Mouse (Mus musculus): ENCODE results near the gene Actc1. TPM values are rescaled to one million over a fixed set of nuclear protein-coding genes. Genes with fewer than 3 reads are reported as not detected.

Gene Actc1
- total RNA-seq (2023): not detected

DNA sequence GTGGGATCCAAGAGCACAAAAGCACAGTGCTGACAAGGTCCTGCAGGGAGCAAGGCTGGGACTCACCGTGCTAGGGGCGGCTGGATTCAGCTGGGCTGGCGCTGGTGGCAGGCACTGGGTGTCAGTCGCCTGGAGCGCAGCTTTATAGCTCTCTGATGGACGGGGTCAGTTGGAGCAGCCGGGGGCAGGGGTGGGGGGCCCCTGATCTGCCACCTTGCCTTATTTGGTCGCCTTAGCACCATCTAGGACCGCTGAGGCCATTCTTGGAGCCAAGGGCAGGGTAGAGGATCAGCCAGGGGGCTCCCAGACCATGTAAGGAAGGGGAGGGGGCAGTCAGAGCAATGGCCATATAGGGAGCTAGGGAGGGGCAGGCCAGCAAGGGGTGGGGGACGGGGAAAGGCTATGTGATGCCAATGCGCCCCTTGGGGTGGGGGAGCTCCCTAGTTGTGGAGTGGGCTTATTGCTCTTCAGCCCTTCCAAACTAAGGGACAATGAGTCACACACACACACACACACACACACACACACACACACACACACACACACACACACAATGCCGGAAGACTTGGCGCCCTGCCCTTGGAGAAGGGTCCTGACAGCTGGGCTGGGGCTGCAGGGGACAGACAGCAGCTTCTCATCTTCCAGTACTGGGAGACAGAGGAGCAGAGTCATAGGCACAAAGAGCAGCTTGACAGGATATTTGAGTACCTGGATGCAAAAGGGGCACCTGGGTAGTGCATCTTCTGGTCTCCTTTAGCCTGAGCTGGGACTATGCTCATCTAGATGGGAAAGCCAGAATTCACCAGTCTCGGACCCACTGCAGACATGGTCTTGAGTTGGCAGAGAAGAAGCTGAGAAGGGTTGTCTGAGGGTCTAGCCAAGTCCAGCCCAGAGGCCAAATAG lies at the start of gene Actc1:
Actc1 (minus strand) TSS at position 853 of the 903 bp plus-strand sequence.

DNA sequence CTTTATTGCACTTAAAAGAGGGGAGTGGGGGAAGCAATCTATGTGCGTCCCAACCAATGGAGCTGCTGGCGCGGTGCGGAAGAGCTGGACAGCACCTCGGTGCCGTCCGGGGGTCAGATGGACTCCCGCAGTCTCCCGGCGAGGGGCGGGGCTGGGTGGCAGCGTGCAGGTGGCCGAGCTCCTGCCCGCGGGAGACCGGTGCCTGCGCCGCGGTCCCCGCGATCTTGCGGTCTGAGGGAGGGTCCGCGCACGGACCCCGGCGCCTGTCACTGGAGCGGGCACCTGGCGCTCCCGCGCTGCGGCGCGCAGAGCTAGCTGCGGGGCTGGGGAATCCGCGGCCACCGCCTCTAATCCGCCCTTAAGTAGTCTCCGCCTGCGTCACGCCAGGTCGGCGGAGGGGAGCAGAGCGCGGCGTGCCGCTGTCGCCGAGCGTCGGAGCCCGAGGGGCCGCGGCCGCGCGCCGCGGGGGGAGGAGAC lies 40.0 kb downstream of the Actc1 start, which contains the start of gene Gjd2:
Gjd2 (minus strand) TSS at position 325 of the 477 bp plus-strand sequence.

Other genes starting within 250 kb of the Actc1 start
- 10 to 100 TPM; 16.0 to 17.2 TPM for gene Scg5, start 224.4 kb downstream of the Actc1 start, total RNA-seq (2023)
- 1 to 10 TPM; 4.9 to 5.6 TPM for gene Arhgap11a, start 204.9 kb downstream of the Actc1 start, total RNA-seq (2023)
- not detected for gene Gjd2, start 39.9 kb downstream of the Actc1 start, total RNA-seq (2023)
- 100 to 1,000 TPM; 102 to 109 TPM for gene Aqr, start 133.5 kb upstream of the Actc1 start, total RNA-seq (2023)
- 10 to 100 TPM; 12.1 to 12.6 TPM for gene Zfp770, start 147.9 kb upstream of the Actc1 start, total RNA-seq (2023)

Data from T-cell, adult 66 days (primary cell).